Comparison of ENCODE assay signal across 9 mouse cellular contexts in the genomic region with DNA sequence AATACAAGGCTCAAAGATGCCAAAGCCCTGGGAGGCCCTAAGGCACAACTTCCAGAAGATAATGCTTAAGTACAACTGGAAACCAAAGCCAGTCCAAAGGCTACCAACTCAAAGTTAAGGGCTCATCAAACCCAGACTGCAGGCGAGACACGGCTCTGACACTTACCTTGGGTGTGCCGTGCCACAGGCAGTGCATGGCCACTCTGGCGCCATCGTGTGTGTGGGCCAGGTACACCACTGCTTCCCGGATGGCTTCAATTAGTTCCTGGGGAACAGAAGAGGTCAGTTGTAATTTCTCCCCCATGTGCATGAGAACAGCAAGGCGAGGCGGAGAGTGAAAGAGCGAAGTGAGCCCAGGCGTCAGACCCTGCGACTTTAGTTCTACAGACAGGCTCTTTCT. TPM values are rescaled to one million over a fixed set of nuclear protein-coding genes. Genes with fewer than 3 reads are reported as not detected.
DNase-seq lines count a peak whose midpoint lies in the region; ATAC-seq and TF ChIP-seq lines count a peak whose summit lies in the region.
"Had no signal": no experiment of that assay in that cellular context is flagged by ENCODE, and none has a peak within 500 bp of the region (broad histone marks: within the 10 kb centered on the region; RNA-seq: fewer than 3 reads in every experiment).

No protein-coding gene starts in this region.

- TF ChIP-seq POLR2A in kidney, adult 2 months (IDR thresholded peaks at IDR 0.05; ENCODE audit: low read depth, low read length): no peak

- peaks cover 65% of the 10 kb centered on the region for H3K36me3 ChIP-seq in neural tube, embryonic 15.5 days
- 0 out of 2 replicates have a peak, but pooled peaks cover 2% of the 10 kb centered on the region for H3K36me3 ChIP-seq in forebrain, embryonic 11.5 days (ENCODE audit: control insufficient read depth, insufficient read depth, low read length)
- H3K36me3 ChIP-seq in kidney, adult 2 months (ENCODE audit: control insufficient read depth, insufficient read depth, low read length): peaks cover 10% of the 10 kb centered on the region

- H3K9ac ChIP-seq in neural tube, embryonic 15.5 days (replicated peaks): no peak overlapping the region
- no peak overlapping the region for H3K9ac ChIP-seq in forebrain, embryonic 11.5 days (ENCODE audit: low read length)
- H3K9ac ChIP-seq: stomach, embryonic 15.5 days had no signal

- no peaks in the 10 kb centered on the region for H3K9me3 ChIP-seq in neural tube, embryonic 15.5 days (replicated peaks)
- H3K9me3 ChIP-seq in forebrain, embryonic 11.5 days (ENCODE audit: control insufficient read depth, low read length): no peaks in the 10 kb centered on the region
- H3K9me3 ChIP-seq: stomach, embryonic 15.5 days had no signal

- no peak overlapping the region for H3K4me2 ChIP-seq in neural tube, embryonic 15.5 days
- no peak overlapping the region for H3K4me2 ChIP-seq in forebrain, embryonic 11.5 days (ENCODE audit: low read depth, low read length, severe bottlenecking)
- H3K4me2 ChIP-seq: stomach, embryonic 15.5 days had no signal

- WGBS in neural tube, embryonic 15.5 days: 64% methylated on average over 11 of the region's 11 CpGs
- 70% methylated on average over 11 of the region's 11 CpGs for WGBS in forebrain, embryonic 11.5 days
- 53% methylated on average over 11 of the region's 11 CpGs for WGBS in kidney, adult 2 months

- H3K4me1 ChIP-seq in neural tube, embryonic 15.5 days: no peaks in the 10 kb centered on the region
- H3K4me1 ChIP-seq in forebrain, embryonic 11.5 days (replicated peaks; ENCODE audit: control insufficient read depth, insufficient read depth, low read length): no peaks in the 10 kb centered on the region
- H3K4me1 ChIP-seq in kidney, adult 2 months (ENCODE audit: control insufficient read depth, insufficient read depth, low read length): no peaks in the 10 kb centered on the region; the same call in 1 of the 2 replicates
- H3K4me1 ChIP-seq: stomach, embryonic 15.5 days had no signal

- TF ChIP-seq CTCF in kidney, adult 2 months (conservative IDR thresholded peaks at IDR 0.05; ENCODE audit: insufficient read depth, insufficient read length, low read depth, low read length): peak; percentile 90

- H3K27ac ChIP-seq in neural tube, embryonic 15.5 days (replicated peaks): no peak overlapping the region
- H3K27ac ChIP-seq in forebrain, embryonic 11.5 days (ENCODE audit: low read depth, low read length): no peak overlapping the region
- no peak overlapping the region for H3K27ac ChIP-seq in kidney, adult 2 months (ENCODE audit: insufficient read depth, low read depth, low read length)
- H3K27ac ChIP-seq: stomach, embryonic 15.5 days had no signal

- no peak for ATAC-seq in neural tube, embryonic 15.5 days (ENCODE audit: low FRiP score)
- no peak for ATAC-seq in forebrain, embryonic 11.5 days (replicated peaks; ENCODE audit: low FRiP score)
- no peak for ATAC-seq in erythroid progenitor cell, adult 5-6 weeks (replicated peaks; ENCODE audit: low FRiP score, poor library complexity, severe bottlenecking)

- H3K27me3 ChIP-seq in neural tube, embryonic 15.5 days (replicated peaks): no peaks in the 10 kb centered on the region
- H3K27me3 ChIP-seq in forebrain, embryonic 11.5 days (ENCODE audit: control insufficient read depth, insufficient read depth, low read length): no peaks in the 10 kb centered on the region
- H3K27me3 ChIP-seq in kidney, adult 2 months (replicated peaks; ENCODE audit: control insufficient read depth, insufficient read depth, low read length): no peaks in the 10 kb centered on the region
- H3K27me3 ChIP-seq: stomach, embryonic 15.5 days had no signal

- H3K4me3 ChIP-seq in neural tube, embryonic 15.5 days (replicated peaks): no peak overlapping the region
- H3K4me3 ChIP-seq in forebrain, embryonic 11.5 days (ENCODE audit: low read depth, low read length): no peak overlapping the region
- no peak overlapping the region for H3K4me3 ChIP-seq in kidney, adult 2 months (ENCODE audit: insufficient read depth, low read depth, low read length)
- H3K4me3 ChIP-seq: stomach, embryonic 15.5 days had no signal

- DNase-seq in neural tube, embryonic 10.5 days (ENCODE audit: extremely low spot score, low spot score): peak; percentile 57
- peak; percentile 78 for DNase-seq in adrenal gland, postnatal 14 days
- DNase-seq in forebrain, embryonic 11.5 days (ENCODE audit: low spot score): peak; percentile 74
- peak; percentile 80 for DNase-seq in kidney, adult 2 months
- peak; percentile 59 for DNase-seq in lung, postnatal 14 days
- peak; percentile 48 for DNase-seq in right cerebral cortex, postnatal 14 days

RNA-seq across cellular contexts. Expression of a gene that starts 13.1 kb away (rescaled TPM):
- 50.7 and 53.5 TPM in 2 replicates for polyA plus RNA-seq in neural tube, embryonic 15.5 days (2015; fragmentation: Nextera tagmentation; extraction: Ambion mirVana)
- total RNA-seq in adrenal gland, postnatal 14 days (2021): 98.9 and 123 TPM in 2 replicates
- 77.7 and 93.1 TPM in 2 replicates for polyA plus RNA-seq in forebrain, embryonic 11.5 days (2014; fragmentation: Nextera tagmentation; extraction: Ambion mirVana)
- 13.1 and 15.2 TPM in 2 replicates for polyA plus RNA-seq in kidney, adult 2 months (2012; rRNA removed)
- 31.9 and 42.9 TPM in 2 replicates for total RNA-seq in erythroid progenitor cell, adult 5-6 weeks (2015; ENCODE audit: low replicate concordance)
- 23.4 and 57.8 TPM in 2 replicates for total RNA-seq in erythroid progenitor cell, adult 5-6 weeks (2017; ENCODE audit: low replicate concordance)
